Mouse (Mus musculus): ENCODE results near the gene Ttc17.

DNA sequence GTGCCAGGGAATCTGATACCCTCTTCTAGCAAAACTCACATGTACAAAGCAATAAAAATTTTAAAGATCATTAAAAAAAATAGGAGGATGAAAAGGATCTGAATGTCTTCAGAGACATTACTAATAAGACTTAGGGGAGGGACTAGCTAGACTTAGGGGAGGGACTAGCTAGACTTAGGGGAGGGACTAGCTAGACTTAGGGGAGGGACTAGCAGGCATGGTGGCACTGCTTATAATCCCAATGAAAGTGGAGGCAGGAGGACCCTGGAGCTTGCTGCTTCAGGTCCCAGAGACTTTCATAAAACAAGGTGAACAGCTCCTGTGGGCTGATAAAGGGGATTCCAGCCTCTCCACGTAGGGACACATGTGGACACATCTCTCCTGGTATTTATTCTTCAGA, 28.3 kb upstream of the Ttc17 start:
- TF ChIP-seq POLR2A (IDR thresholded peaks at IDR 0.05; ENCODE audit: insufficient read depth, low read depth, low read length) (no peak), CTCF (IDR thresholded peaks at IDR 0.05; ENCODE audit: insufficient read depth, low read depth, low read length) (no peak)
